Mouse (Mus musculus) gastrocnemius, postnatal 25 days (tissue): ENCODE measurements around the gene Prrx2. TPM values are rescaled to one million over a fixed set of nuclear protein-coding genes. Genes with fewer than 3 reads are reported as not detected.

Experiments used
- DNase-seq: peaks from one replicate; pipeline ENCODE4 v3.0.0; 2022
- long read RNA-seq, 2 experiments: library from polyadenylated mRNA; stranded (forward); transcript quantifications; one replicate each; pipeline ENCODE4 v2.0.0; 2021
- total RNA-seq, 2 experiments: library from RNA; stranded (reverse); gene quantifications; 1 replicate in 1 of 2; 2 replicates in 1 of 2; pipeline ENCODE4 v1.2.3; 2021

Gene Prrx2
- 1 to 10 TPM; 2.1 to 3.0 TPM for total RNA-seq
- long read RNA-seq, experiment 1, transcript Prrx2-201 (4 exons, 1,441 nt) = major isoform, 5 of 6 reads
- long read RNA-seq, experiment 1, partial matches to known transcripts = 0 of 6 reads
- long read RNA-seq, experiment 1, other reads (novel, unspliced or antisense) = 1 of 6 reads
- long read RNA-seq, experiment 2, partial matches to known transcripts = 0 of 3 reads
- long read RNA-seq, experiment 2, other reads (novel, unspliced or antisense) = 0 of 3 reads

DNA sequence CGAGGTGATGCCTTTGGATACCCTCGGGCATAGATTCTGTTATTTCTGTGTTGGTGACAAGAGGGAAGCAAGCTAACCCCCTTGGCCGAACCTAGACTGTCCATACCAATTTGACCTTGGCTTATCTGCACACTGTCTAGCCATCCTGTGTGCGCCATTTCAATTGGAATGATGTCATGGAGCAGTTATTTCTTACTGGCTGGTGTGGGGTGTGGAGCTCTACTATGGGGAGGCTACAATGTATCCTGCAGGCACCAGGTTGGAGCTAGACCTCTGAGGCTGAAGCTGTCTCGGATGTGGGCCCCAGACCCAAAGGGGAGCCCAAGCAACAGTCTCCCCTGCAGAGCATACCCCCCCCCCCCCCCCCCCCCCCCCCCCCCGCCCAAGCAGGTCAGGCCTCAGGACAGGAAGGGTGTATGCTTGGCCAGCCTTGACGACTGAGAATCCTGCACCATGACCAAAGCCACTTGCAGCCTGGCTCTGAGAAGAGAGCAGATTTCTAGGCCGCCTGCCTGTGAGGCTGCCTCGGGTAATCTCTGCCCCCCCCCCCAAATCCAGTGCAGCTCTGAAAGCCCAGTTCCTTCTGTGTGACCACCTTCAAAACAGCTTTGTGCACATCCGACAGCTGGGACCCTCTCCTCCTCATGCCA lies at the start of gene Prrx2:
Gene Prrx2, plus strand, starts transcription at position 600 of the 650 bp plus-strand sequence.
- DNase-seq = no peak

DNA sequence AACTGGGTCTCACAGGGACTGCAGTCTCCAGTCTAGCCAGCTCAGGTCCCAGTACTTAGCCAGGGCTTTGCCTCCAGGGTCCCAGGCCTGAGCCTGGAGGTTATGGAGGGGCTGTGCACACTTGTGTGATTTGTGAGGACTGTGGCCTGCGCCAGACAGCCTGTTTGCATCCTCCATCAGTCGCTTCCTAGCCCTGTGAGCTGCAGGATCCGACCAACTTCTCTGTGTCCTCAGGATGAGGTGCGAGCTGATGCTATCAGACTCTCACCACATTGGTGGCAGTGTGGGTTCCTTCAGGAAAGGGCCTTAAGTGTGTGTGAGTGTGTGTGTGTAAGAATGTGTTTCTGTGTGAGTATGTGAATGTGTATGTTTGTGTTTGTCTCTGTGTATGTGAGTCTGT lies 47.3 kb upstream of the Prrx2 start:
- no peak for DNase-seq

DNA sequence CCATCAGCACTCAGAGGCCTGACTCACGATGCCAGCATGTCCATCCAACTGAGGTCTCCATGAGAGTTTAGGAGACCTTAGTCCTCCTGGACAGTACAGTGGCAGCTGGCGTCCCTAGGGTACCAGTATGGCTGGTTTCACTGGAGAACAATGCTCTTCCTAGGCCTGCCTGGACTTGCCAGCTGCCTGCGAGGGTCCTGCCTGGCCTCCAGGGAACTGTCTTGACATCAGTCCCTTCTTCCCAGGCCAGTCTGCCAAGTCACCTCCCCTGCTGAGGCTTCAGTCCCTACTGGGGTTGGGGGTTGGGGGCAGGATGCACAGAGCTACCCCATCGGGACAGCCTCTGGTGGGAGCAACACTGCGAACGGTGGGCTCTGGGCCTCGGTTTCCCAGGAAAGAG lies 42.7 kb upstream of the Prrx2 start:
- DNase-seq = no peak

DNA sequence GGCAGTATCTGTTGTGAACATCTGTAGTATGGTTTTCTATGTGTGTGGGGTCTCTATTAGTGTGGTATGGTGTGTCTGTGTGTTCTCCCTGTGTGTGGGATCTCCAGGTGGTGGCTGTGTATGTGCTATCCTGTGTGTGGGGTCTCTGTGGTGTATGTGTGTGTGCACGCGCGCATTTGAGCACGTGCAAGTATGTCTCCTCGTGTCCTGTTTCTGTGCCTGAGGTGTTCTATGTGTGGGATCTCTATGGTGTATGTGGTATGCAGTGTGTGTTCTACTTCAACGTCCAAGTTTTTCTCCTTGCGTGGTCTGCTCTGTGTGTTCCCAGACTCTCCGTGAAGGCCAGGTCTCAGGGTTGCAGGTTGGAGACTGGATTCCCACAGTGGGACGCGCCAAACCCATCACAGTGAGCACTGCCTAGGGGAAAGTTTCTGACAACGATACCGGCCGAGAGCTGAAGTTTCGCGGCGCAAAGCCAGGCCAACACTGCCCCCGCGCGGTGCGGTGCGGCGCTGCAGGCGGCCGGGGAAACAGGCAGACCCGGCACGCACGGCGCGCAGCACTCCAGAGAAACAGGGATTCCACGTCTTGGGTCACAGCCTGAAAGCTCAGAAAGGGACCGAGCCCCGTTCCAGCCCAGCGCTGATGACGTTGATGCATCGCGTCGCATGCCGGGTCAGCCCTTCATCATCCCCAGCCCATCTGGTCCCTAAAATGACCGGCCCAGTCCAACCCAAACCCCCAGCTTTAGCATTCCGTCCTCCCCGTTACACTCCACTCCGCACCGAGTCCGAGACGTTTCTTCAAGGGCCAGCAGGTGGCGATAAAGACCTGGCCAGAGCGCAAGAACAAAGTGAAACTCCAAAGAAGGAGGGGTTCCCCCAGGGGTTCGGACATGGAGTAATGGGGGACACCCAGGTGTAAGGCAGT lies 40.3 kb upstream of the Prrx2 start:
- DNase-seq = peak; percentile 92

DNA sequence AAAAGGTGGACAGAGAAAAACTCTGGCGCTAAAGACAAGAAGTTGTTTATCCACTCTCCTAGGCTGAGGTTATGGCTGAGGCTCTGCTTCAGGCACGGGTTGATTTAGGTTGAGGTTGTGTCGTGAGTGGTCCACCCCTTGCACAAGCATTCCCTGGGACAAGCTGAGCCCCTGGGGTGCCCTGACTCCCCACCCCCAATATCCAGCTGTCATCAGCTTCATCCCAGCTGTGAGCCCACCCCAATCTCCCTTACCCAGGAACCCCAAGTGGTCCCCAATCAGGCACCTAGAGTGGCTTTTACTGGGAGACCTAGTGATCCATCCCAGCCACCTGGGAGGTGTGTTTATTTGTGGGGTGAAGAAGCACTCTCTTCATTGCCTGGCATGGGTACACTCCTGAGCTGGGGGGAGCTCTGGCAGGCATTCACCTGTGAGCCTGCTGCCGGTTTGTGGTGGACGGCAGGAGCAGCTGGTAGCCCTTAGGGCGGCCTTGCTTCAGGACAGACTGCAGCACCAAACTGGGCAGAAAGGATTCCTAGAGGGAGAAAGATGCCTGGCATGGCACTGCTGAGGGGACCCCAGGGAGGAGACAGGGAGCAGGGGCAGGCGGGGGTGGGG lies 39.4 kb upstream of the Prrx2 start:
- DNase-seq = no peak

DNA sequence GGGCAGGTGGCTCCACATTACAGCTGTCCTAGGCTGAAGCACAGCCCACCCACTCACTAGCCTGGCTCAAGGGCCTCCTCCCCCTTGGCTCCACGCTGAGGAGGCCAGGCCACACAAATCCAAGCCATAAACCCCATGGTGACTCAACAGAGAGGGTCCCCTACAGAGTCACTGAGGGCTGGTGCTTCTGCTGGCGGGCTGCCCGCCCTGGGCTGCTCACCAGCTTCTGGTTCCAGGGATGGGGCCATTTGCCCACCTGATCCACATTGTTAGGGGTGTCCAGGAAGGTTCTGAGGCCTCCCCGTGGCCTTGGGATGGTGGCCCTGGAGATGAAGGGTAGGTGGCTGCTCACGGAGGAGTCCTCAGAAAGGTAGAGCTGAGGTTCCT lies 38.9 kb upstream of the Prrx2 start:
- DNase-seq = no peak

DNA sequence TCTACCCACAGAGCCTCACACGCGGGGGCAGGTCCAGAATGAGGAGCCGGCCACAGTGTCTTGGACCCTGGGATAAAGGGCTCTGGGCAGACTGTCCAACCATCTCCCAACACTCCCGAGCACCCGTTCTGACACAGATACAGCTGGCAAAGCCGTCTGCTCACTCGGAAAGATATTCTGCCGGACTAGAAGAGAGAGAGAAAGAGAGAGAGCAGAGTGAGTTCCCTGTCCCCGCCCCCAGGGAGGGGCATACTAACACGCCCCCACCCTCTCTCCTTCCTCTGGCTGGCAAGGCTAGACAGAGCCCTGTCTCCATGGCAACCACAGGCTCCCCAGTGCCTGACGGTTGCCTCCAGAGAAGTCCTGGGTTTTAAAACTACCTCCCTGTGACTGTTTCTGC lies 38.4 kb upstream of the Prrx2 start:
- DNase-seq = peak; percentile 75

DNA sequence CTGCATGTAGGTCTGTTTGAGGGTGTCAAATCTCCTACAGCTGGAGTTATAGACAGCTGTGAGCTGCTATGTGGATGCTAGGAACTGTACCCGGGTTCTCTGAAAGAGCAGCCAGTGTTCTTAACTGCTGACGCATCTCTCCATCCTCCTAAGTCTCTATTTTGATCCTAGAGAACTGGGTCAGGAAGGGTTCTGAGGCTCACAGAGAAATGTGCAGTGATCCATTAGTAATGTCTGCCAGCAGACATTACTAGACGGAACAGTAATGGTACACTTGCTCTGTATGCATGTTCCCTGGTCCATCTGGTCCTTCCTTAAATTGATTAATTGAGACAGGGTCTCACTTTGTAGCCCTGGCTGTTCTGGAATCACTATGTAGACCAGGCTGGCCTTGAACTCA lies 35.3 kb upstream of the Prrx2 start:
- no peak for DNase-seq

DNA sequence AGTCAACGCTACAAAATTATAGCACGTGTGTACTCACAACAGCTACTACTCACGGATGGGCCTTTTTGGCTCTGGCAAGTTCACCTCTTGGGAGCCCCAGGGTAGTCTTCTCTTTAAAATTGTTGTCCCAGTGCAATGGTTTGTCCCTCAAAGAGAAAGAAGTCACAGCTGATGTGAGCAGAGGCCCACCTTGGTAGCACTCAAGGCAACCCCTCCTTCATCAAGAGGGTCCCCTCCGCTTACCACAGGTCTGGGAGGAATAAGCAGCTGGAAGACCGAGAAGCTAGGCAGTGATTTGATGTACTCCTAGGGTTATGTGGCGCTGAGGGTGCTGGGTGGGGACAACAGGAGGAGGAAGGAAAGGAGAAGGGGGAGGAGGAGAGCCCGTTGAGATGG lies 34.1 kb upstream of the Prrx2 start:
- DNase-seq = no peak

DNA sequence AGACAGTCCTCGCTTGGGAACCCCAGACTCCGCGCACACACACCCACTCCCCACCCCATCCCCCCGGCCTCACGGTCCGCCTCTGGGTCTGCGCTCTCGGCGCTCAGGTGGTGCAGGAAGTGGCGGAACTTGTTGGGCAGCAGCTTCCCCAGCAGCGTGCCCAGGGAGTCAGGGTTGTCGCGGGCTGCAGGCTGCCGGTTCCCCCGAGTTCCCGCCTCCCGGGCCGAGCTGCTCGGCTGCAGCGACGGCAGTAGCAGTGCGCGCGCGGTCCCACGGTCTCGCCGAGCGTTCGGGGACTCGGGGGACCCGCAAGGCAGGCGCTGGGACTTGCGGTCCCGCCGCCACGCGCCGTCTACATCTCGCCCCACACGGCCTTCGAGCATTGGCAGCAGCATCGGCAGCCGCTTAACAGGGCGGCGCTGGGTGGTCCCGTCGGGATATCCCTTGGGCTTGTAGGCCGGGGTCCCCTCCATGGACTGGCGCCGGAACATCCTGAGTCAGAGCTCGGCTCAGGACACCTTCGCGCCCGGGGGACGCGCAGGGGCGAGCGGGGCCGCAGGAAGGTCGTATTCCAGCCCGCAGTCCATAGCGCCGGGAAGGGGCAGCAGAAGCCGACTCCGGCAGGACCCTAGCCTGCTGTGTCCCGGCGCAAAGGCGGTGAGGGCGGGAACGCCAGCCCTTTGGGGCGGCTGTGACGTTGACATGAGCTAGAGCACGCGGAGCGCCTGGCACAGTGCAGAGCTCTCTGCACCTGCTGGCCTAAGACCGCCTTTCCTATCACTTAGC lies 33.5 kb upstream of the Prrx2 start:
- no peak for DNase-seq

DNA sequence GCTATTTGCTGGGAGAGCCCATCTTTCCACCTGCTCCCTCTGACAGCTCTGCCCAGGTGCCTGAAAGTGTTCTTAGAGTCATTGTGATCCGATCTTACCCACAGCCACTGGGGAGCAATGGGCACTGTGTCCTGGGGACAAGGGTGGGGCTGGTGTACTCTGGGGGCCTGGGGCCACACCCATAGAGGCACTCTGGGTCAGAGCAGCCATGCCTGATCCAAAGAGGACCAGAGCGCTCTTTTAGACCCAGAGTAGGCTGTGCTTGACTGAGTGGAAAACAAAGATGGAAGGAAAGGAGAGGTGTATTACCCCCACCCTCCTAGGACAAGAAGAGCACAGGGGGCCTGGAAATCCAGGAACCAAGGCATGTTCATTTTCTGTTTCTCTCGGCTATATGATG lies 31.2 kb upstream of the Prrx2 start, which contains the start of gene 1700001O22Rik:
Gene 1700001O22Rik, minus strand, starts transcription at position 58 of the 400 bp plus-strand sequence.
- DNase-seq = no peak

DNA sequence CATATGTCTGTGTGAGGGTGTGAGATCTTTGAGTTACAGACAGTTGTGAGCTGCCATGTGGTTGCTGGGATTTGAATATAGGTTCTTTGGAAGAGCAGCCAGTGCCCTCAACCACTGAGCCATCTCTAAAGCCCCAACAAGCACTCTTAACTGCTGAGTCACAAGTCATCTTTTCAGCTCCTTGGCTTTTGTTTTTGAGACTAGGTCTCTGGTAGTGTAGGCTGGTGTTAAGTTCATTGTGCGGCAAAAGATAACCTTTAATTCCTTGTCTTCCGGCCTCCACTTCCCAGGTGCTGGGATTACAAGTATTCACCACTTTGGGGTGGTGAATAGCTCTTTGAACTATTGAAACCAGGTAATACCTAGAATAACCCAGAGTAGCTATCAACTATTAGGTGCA lies 28.8 kb upstream of the Prrx2 start:
- DNase-seq = no peak

DNA sequence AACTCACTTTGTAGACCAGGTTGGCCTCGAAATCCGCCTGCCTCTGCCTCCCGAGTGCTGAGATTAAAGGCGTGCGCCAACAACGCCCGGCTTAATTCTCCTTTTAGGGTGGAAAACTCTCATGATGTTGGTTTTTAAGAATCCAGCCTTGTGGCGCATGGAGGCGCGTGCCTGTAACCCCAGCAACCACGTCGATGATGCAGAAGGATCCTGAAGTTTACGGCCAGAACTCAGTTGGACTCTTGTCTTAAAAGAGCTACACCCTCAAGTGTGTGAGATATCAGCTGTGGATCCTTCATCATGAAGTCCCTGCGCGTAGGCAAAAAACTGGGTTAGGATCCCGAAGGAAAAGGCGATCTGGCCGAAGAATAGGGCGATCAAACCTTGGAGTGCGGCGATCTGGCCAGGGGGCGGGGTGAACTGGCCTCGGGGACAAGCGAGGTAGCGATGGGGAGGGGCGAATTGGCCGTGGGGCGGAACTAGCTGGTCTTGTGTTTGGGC lies 27.6 kb upstream of the Prrx2 start:
- no peak for DNase-seq

DNA sequence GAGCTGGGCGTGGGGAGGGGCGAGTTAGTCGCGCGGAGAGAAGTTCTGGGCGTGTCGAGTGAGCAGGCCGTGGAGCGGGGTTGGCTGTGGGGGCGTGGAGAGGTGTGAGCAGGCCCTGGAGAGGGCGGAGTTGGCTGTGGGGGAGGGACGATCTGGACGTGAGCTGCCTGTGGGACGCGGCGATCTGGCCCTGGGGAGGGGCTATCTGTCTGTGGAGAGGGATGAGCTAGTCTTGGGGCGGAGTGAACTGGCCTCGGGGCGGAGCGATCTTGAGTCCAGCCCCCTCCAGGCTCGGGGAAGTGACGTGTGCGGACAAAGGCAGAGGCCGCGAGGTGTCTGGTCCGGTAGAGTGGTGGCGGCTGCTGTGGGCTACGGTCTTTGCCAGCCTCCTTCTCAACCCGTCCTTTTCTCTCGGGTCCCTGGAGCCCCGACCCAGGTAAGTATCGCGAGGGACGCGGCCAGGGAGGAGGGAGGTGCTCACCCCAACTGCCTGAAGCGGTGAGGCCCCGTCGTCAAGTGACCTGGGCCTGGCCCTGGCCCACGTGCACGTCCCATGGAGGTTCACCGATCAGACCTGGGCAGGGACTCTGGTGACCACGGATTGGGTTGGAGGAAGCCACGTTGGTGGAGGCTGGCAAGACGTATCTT lies 27.0 kb upstream of the Prrx2 start, which contains the start of gene Ntmt1:
Gene Ntmt1, plus strand, starts transcription at position 179 of the 648 bp plus-strand sequence.
- peak; percentile 100 for DNase-seq

DNA sequence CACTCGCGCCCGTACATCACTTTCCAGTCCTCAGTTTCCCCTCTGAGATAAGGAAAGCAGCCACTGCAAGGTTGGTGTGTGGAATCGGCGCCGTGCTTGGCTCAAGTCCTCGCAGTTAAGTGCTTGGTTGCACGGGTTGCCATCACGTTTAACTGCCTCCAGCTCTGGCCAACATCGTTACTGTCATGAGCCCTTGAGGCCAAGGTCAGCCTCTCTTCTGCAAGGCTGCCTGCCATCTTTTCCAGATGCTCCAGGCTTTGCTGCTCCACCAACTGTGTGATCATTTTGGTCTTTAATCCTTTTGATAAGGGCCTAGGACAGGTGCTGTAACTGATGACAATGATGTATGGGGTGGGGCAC lies 26.5 kb upstream of the Prrx2 start:
- DNase-seq = no peak

DNA sequence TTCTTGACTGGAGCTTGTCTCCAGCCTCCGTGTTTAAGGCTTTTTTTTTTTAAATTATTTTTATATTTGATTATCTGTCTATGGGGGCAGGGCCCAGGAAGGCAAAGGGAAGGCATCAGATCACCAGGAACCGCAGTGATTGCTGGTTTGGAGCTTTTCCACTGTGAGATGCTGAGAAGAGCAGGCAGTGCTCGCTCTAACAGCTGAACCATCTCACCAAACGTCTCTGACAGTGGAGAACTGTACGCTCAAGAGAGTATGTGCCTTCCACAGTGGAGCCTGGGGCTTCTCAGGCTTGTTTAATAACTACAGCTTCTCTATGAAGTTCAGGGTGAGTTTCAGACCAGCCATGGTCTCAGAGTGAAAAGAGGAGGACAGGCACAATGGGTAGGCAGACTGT lies 25.3 kb upstream of the Prrx2 start:
- DNase-seq = no peak

DNA sequence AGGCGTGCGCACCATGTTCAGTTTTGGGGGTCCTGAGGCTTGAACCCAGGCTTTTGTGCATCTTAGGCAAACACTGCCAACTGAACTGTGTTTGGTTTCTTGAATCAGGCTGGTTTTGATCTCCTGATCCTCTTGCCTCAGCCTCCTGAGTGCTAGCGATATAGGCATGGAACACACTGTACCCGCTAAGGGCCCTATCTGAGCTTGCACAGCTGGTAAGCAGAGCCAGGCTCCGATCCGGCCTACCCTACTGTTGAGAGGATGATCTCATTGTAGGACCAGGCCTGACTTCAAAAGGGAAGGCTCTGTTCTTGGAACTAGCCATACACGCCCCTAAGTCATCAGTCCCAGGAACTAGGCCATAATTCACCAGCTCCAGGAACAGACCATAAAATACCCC lies 24.2 kb upstream of the Prrx2 start:
- DNase-seq = no peak

DNA sequence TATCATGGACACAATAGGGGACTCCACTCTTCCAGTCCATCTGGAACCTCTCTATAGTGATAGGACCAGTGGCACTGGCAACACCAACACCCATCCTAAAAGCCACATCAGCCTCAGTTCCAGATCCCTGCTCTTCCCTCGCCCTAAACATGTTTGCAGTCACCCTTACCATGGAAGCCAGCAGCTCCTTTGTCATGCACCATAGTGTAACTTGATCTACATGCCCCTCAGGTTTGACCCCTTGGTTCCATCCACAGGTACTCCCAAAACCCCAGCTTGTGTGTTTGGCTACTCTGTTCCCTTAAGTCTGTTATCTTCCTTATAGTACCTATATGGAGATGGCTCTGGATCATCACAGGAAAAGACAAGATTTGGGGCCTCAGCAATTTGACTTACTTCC lies 18.4 kb upstream of the Prrx2 start:
- DNase-seq = no peak

DNA sequence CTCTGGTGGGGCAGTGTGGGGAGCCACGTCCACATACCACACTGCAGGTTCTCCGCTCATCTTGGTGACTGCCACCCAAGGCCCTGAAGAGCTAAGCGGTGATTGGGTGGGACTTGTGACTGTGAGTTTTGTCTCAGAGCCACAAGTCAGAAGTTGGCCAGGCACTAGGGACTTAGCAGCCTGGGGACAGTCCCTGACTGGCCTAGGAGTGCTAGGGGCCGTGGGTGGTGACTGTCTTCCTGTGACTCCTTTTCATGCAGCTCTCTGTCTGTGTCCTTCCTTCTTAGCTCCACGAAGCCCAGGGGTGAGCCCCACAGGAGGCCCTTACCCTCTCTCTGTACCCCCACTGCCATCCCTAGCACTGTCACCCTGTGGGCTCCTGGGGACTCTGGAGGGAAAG lies 14.9 kb upstream of the Prrx2 start:
- no peak for DNase-seq

DNA sequence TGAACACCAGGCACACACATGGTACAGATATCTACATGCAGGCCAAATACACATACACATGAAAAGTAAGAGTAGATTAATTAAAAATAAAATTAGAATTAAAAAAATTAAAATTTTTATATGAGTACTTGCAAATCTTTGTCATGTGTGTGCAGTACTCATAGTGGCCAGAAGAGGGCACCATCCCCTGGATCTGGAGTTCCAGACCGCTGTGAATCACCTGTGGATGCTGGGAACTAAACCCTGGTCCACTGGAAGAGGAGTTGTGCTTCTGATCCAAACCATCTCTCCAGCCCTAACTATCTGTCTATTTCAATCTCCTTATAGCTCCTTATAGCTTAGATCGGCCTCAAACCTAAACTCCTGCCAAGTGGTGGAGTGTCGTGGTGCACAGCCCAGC lies 13.7 kb upstream of the Prrx2 start:
- DNase-seq = no peak

DNA sequence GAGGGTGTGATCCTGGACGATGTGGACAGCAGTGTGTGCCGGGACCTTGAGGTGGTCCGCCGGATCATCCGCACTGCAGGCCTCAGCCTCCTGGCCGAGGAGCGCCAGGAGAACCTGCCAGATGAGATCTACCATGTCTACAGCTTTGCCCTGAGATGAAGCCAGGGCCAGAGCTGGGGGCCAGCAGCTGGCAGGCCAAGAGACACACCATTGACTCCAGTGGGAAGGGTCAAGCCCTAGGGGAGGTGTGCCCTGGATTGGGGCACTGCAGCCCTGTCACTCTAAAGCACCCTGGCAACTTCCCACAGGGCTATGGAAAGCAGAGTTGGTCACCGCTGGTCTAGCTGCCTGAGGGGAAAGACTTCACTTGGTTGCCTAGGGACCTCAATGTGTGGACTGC lies 12.3 kb upstream of the Prrx2 start:
- DNase-seq = no peak
